ENCODE assay signal across 7 mouse cellular contexts in genomic region chr14:54227911-54228451, GRCm38 (mm10). TPM values are rescaled to one million over a fixed set of nuclear protein-coding genes. Genes with fewer than 3 reads are reported as not detected.
DNase-seq lines count a peak whose midpoint lies in the region; ATAC-seq and TF ChIP-seq lines count a peak whose summit lies in the region.

No protein-coding gene starts in this region.

- WGBS in intestine, postnatal 0 days: under 1% methylated on average over 10 of the region's 10 CpGs
- WGBS in limb, embryonic 11.5 days: under 1% methylated on average over 10 of the region's 10 CpGs
- WGBS in midbrain, embryonic 12.5 days: under 1% methylated on average over 10 of the region's 10 CpGs
- under 1% methylated on average over 10 of the region's 10 CpGs for WGBS in spleen, adult 2 months

- peak overlapping the region; percentile 34 for H3K4me3 ChIP-seq in intestine, postnatal 0 days (ENCODE audit: low read depth, low read length)
- H3K4me3 ChIP-seq in limb, embryonic 11.5 days (ENCODE audit: low read depth, low read length): peak overlapping the region; percentile 16
- peak overlapping the region; percentile 35 for H3K4me3 ChIP-seq in midbrain, embryonic 12.5 days
- peak overlapping the region; percentile 51; the same call in 1 of the 2 replicates for H3K4me3 ChIP-seq in spleen, adult 2 months (ENCODE audit: extremely low read depth, insufficient read depth, insufficient read length)

- peak overlapping the region; percentile 46 for H3K9ac ChIP-seq in intestine, postnatal 0 days (ENCODE audit: low read depth, low read length)
- H3K9ac ChIP-seq in limb, embryonic 11.5 days (ENCODE audit: low read length): peak overlapping the region; percentile 40; the same call in 1 of the 2 replicates
- H3K9ac ChIP-seq in midbrain, embryonic 12.5 days (replicated peaks): no peak overlapping the region; the same call in 1 of the 2 replicates

- TF ChIP-seq CTCF in intestine, postnatal 0 days (IDR thresholded peaks at IDR 0.05; ENCODE audit: low read depth): peak; percentile 88
- TF ChIP-seq CTCF in spleen, adult 2 months (IDR thresholded peaks at IDR 0.05; ENCODE audit: extremely low read depth, insufficient read depth, insufficient read length, insufficient replicate concordance): peak; percentile 62; the same call in 1 of the 2 replicates

- DNase-seq in adrenal gland, postnatal 25 days: peak; percentile 73
- DNase-seq in embryo, embryonic 9.5 days (ENCODE audit: extremely low spot score): peak; percentile 80
- DNase-seq in heart, adult 11 months: peak; percentile 96
- DNase-seq in limb, embryonic 11.5 days (ENCODE audit: low spot score): peak; percentile 87
- peak; percentile 80 to 83 for DNase-seq in spleen, adult 2 months (ENCODE audit: low read depth in 1 of 2, low spot score in 2 of 2)

- peak overlapping the region; percentile 75 for H3K4me2 ChIP-seq in intestine, postnatal 0 days (replicated peaks; ENCODE audit: low read depth)
- peak overlapping the region; percentile 54 for H3K4me2 ChIP-seq in limb, embryonic 11.5 days (ENCODE audit: low read depth, severe bottlenecking)
- peak overlapping the region; percentile 62 for H3K4me2 ChIP-seq in midbrain, embryonic 12.5 days (replicated peaks)

- H3K27me3 ChIP-seq in intestine, postnatal 0 days (replicated peaks; ENCODE audit: control insufficient read depth, insufficient read depth, low read length): no peaks in the 10 kb centered on the region
- no peaks in the 10 kb centered on the region for H3K27me3 ChIP-seq in limb, embryonic 11.5 days (ENCODE audit: control insufficient read depth, insufficient read depth, low read length)
- H3K27me3 ChIP-seq in midbrain, embryonic 12.5 days: peaks cover 15% of the 10 kb centered on the region; the same call in 1 of the 2 replicates
- H3K27me3 ChIP-seq in spleen, adult 2 months (ENCODE audit: control insufficient read depth, insufficient read depth, low read length): no peaks in the 10 kb centered on the region

- no peak for TF ChIP-seq POLR2A in spleen, adult 2 months (IDR thresholded peaks at IDR 0.05; ENCODE audit: low read depth, low read length)

- H3K36me3 ChIP-seq in intestine, postnatal 0 days (ENCODE audit: control insufficient read depth, insufficient read depth): no peaks in the 10 kb centered on the region
- no peaks in the 10 kb centered on the region for H3K36me3 ChIP-seq in limb, embryonic 11.5 days (ENCODE audit: control insufficient read depth, insufficient read depth, low read length)
- H3K36me3 ChIP-seq in midbrain, embryonic 12.5 days: no peaks in the 10 kb centered on the region
- no peaks in the 10 kb centered on the region for H3K36me3 ChIP-seq in spleen, adult 2 months (ENCODE audit: control insufficient read depth, insufficient read depth, low read length)

- peak overlapping the region; percentile 91 for H3K27ac ChIP-seq in intestine, postnatal 0 days (ENCODE audit: low read depth, low read length)
- H3K27ac ChIP-seq in limb, embryonic 11.5 days (replicated peaks; ENCODE audit: low read depth, low read length): no peak overlapping the region
- peak overlapping the region; percentile 76 for H3K27ac ChIP-seq in midbrain, embryonic 12.5 days (replicated peaks)
- peak overlapping the region; percentile 97 for H3K27ac ChIP-seq in spleen, adult 2 months (ENCODE audit: insufficient read depth, low read length)

- peak; percentile 10; the same call in 1 of the 2 replicates for ATAC-seq in intestine, postnatal 0 days
- ATAC-seq in limb, embryonic 11.5 days (ENCODE audit: insufficient number of reproducible peaks, low FRiP score, low TSS enrichment, low read depth): peak; percentile 64; the same call in 1 of the 2 replicates
- ATAC-seq in midbrain, embryonic 12.5 days (ENCODE audit: low FRiP score, low read depth): peak; percentile 61; the same call in 1 of the 2 replicates

- no peaks in the 10 kb centered on the region for H3K9me3 ChIP-seq in intestine, postnatal 0 days (ENCODE audit: control insufficient read depth)
- H3K9me3 ChIP-seq in limb, embryonic 11.5 days (ENCODE audit: control insufficient read depth, low read length): no peaks in the 10 kb centered on the region
- H3K9me3 ChIP-seq in midbrain, embryonic 12.5 days: no peaks in the 10 kb centered on the region

- H3K4me1 ChIP-seq in intestine, postnatal 0 days (replicated peaks; ENCODE audit: control insufficient read depth, insufficient read depth, low read length): peaks cover 13% of the 10 kb centered on the region
- H3K4me1 ChIP-seq in limb, embryonic 11.5 days (ENCODE audit: control insufficient read depth, insufficient read depth, low read length): peaks cover 14% of the 10 kb centered on the region
- peaks cover 34% of the 10 kb centered on the region for H3K4me1 ChIP-seq in midbrain, embryonic 12.5 days
- peaks cover 46% of the 10 kb centered on the region for H3K4me1 ChIP-seq in spleen, adult 2 months (ENCODE audit: control insufficient read depth, insufficient read depth, insufficient read length)

RNA-seq across cellular contexts. Expression of gene Dad1, which starts 25.9 kb away (rescaled TPM):
- 310 and 330 TPM in 2 replicates for total RNA-seq in adrenal gland, postnatal 25 days (2021)
- 484 and 492 TPM in 2 replicates for polyA plus RNA-seq in intestine, postnatal 0 days (2015; fragmentation: Nextera tagmentation; extraction: Ambion mirVana)
- polyA plus RNA-seq in limb, embryonic 11.5 days (2014; fragmentation: Nextera tagmentation; extraction: Ambion mirVana): 234 and 250 TPM in 2 replicates
- 220 and 224 TPM in 2 replicates for polyA plus RNA-seq in midbrain, embryonic 12.5 days (2016; fragmentation: Nextera tagmentation; extraction: Ambion mirVana)
- 309 and 372 TPM in 2 replicates for polyA plus RNA-seq in spleen, adult 2 months (2012; rRNA removed)

RNA-seq across cellular contexts. Expression of gene Abhd4, which starts 26.0 kb away (rescaled TPM):
- total RNA-seq in adrenal gland, postnatal 25 days (2021): 630 and 676 TPM in 2 replicates
- polyA plus RNA-seq in intestine, postnatal 0 days (2015; fragmentation: Nextera tagmentation; extraction: Ambion mirVana): 38.3 and 38.4 TPM in 2 replicates
- polyA plus RNA-seq in limb, embryonic 11.5 days (2014; fragmentation: Nextera tagmentation; extraction: Ambion mirVana): 38.9 and 40.9 TPM in 2 replicates
- 36.6 and 38.3 TPM in 2 replicates for polyA plus RNA-seq in midbrain, embryonic 12.5 days (2016; fragmentation: Nextera tagmentation; extraction: Ambion mirVana)
- polyA plus RNA-seq in spleen, adult 2 months (2012; rRNA removed): 17.9 and 23.4 TPM in 2 replicates

RNA-seq across cellular contexts. Expression of gene Olfr49, which starts 56.8 kb away (rescaled TPM):
- total RNA-seq in adrenal gland, postnatal 25 days (2021): 0.14 TPM in 1 of 2 replicates, not detected in the other
- polyA plus RNA-seq in intestine, postnatal 0 days (2015; fragmentation: Nextera tagmentation; extraction: Ambion mirVana): 0.14 TPM in 1 of 2 replicates, not detected in the other
- polyA plus RNA-seq in limb, embryonic 11.5 days (2014; fragmentation: Nextera tagmentation; extraction: Ambion mirVana): not detected in 2 replicates
- not detected in 2 replicates for polyA plus RNA-seq in midbrain, embryonic 12.5 days (2016; fragmentation: Nextera tagmentation; extraction: Ambion mirVana)
- not detected in 2 replicates for polyA plus RNA-seq in spleen, adult 2 months (2012; rRNA removed)

Comparison
In these comparisons a context has a peak if more than half of its experiments do, and no peak if none do; other contexts are left out.
1. ATAC-seq: peak in every context shown above with its lines; median percentile 64 in limb, embryonic 11.5 days; 61 in midbrain, embryonic 12.5 days; 10 in intestine, postnatal 0 days.